Mouse (Mus musculus) T-cell, adult 2 months (primary cell): ENCODE measurements around the gene Impg2.

Experiments
- DNase-seq: peaks from one replicate; pipeline ENCODE4 v3.0.0; 2022; ENCODE audit warnings: low spot score

Gene Impg2

GRCm38 (mm10) chr16:56298836-56299235 is 94.7 kb downstream of the Impg2 start:
- no peak for DNase-seq

GRCm38 (mm10) chr16:56302996-56303395 is 98.9 kb downstream of the Impg2 start:
- DNase-seq, result no peak

- no peak for DNase-seq
Observed at GRCm38 (mm10) chr16:56304167-56304566, 100.1 kb downstream of the Impg2 start.

GRCm38 (mm10) chr16:56307575-56307974 is 103.5 kb downstream of the Impg2 start:
- no peak for DNase-seq

- no peak for DNase-seq
Observed at GRCm38 (mm10) chr16:56311291-56311690, 107.2 kb downstream of the Impg2 start.
